ENCODE assay signal across 8 mouse cellular contexts in the genomic region with DNA sequence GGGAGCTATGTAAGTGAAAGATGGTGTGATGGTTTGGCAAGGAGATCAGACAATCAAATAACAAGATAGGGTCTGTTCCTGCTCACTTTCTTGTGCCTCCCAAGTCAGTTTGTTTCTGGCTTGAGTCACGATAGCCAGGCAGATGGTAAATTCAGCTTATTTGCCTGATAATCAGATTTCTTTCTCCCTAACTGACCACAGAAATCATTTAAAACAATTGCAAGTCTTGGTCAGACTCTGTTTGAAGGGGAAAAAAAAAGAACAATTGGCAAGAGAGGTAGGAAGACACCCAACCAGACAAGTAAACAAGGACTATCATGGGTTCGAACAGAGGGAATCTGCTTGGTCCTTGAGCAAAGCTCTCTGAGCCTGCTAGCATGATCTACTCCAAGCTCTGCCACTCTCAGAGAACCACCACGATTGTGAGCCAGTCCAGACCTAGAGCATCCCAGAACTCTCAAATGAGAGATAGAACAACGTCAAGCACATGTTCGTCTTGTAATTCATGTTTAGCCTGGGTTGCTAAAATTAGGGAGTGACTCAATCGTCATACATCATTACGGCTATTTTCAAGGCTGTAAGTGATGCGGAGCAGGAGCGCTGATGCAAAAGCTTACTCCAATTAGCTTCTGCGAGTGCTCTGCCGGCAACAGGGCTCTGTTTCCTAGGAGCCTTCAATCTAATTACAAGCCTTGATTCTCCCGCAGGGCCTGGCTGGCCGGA.
A peak's percentile ranks its signal among the peaks of the same experiment; 100 is the strongest.
DNase-seq lines count a peak whose midpoint lies in the region; ATAC-seq and TF ChIP-seq lines count a peak whose summit lies in the region.
"Had no signal": no experiment of that assay in that cellular context is flagged by ENCODE, and none has a peak within 500 bp of the region (broad histone marks: within the 10 kb centered on the region; RNA-seq: fewer than 3 reads in every experiment).

No protein-coding gene starts in this region.

- H3K4me2 ChIP-seq in hindbrain, embryonic 12.5 days (replicated peaks) = no peak overlapping the region
- peak overlapping the region; percentile 20; the same call in 1 of the 2 replicates for H3K4me2 ChIP-seq in neural tube, embryonic 13.5 days
- no peak overlapping the region for H3K4me2 ChIP-seq in stomach, postnatal 0 days (replicated peaks; ENCODE audit: low read depth)
- H3K4me2 ChIP-seq in kidney, embryonic 14.5 days (replicated peaks; ENCODE audit: low read depth, low read length) = no peak overlapping the region
- H3K4me2 ChIP-seq: stomach, embryonic 15.5 days had no signal

- H3K27ac ChIP-seq in hindbrain, embryonic 12.5 days = peak overlapping the region; percentile 55; the same call in 1 of the 2 replicates
- H3K27ac ChIP-seq in neural tube, embryonic 13.5 days (replicated peaks) = peak overlapping the region; percentile 65
- no peak overlapping the region for H3K27ac ChIP-seq in stomach, postnatal 0 days (replicated peaks)
- H3K27ac ChIP-seq in kidney, embryonic 14.5 days (ENCODE audit: low read depth, low read length) = no peak overlapping the region
- H3K27ac ChIP-seq: stomach, embryonic 15.5 days had no signal

- peak; percentile 81 for ATAC-seq in hindbrain, embryonic 12.5 days (ENCODE audit: low FRiP score)
- ATAC-seq in neural tube, embryonic 13.5 days (ENCODE audit: low read depth) = peak; percentile 74; the same call in 1 of the 2 replicates
- no peak for ATAC-seq in stomach, postnatal 0 days (ENCODE audit: low FRiP score, low TSS enrichment)
- no peak for ATAC-seq in kidney, embryonic 14.5 days (ENCODE audit: low FRiP score, low TSS enrichment)

- no peak overlapping the region for H3K4me3 ChIP-seq in hindbrain, embryonic 12.5 days
- H3K4me3 ChIP-seq in neural tube, embryonic 13.5 days = no peak overlapping the region
- H3K4me3 ChIP-seq in stomach, postnatal 0 days (ENCODE audit: low read depth, low read length) = no peak overlapping the region
- no peak overlapping the region for H3K4me3 ChIP-seq in kidney, embryonic 14.5 days (ENCODE audit: low read length)
- H3K4me3 ChIP-seq: stomach, embryonic 15.5 days had no signal

- TF ChIP-seq CTCF in stomach, postnatal 0 days (IDR thresholded peaks at IDR 0.05; ENCODE audit: low read depth) = no peak

- H3K9me3 ChIP-seq in hindbrain, embryonic 12.5 days (replicated peaks) = no peaks in the 10 kb centered on the region
- no peaks in the 10 kb centered on the region for H3K9me3 ChIP-seq in neural tube, embryonic 13.5 days
- no peaks in the 10 kb centered on the region for H3K9me3 ChIP-seq in stomach, postnatal 0 days (ENCODE audit: control insufficient read depth, low read length)
- no peaks in the 10 kb centered on the region for H3K9me3 ChIP-seq in kidney, embryonic 14.5 days (ENCODE audit: control insufficient read depth, low read length)
- H3K9me3 ChIP-seq: stomach, embryonic 15.5 days had no signal

- H3K9ac ChIP-seq in hindbrain, embryonic 12.5 days = no peak overlapping the region
- H3K9ac ChIP-seq in neural tube, embryonic 13.5 days = no peak overlapping the region
- no peak overlapping the region for H3K9ac ChIP-seq in stomach, postnatal 0 days (ENCODE audit: low read length)
- no peak overlapping the region for H3K9ac ChIP-seq in kidney, embryonic 14.5 days (ENCODE audit: low read depth, low read length)
- H3K9ac ChIP-seq: stomach, embryonic 15.5 days had no signal

- no peaks in the 10 kb centered on the region for H3K36me3 ChIP-seq in hindbrain, embryonic 12.5 days
- H3K36me3 ChIP-seq in neural tube, embryonic 13.5 days = no peaks in the 10 kb centered on the region
- no peaks in the 10 kb centered on the region for H3K36me3 ChIP-seq in stomach, postnatal 0 days (ENCODE audit: control insufficient read depth, insufficient read depth, low read length)
- H3K36me3 ChIP-seq in kidney, embryonic 14.5 days (ENCODE audit: control insufficient read depth, insufficient read depth, low read length) = no peaks in the 10 kb centered on the region
- H3K36me3 ChIP-seq: stomach, embryonic 15.5 days had no signal

- peak; percentile 74 for DNase-seq in brain, adult 2 months (ENCODE audit: low read depth, low spot score)
- peak; percentile 18 for DNase-seq in cerebellum, adult 9-11 months
- DNase-seq in stomach, postnatal 0 days (ENCODE audit: low spot score) = no peak
- DNase-seq in layer of hippocampus, adult 9-10 months (ENCODE audit: low spot score) = no peak

- no peaks in the 10 kb centered on the region for H3K27me3 ChIP-seq in hindbrain, embryonic 12.5 days
- no peaks in the 10 kb centered on the region for H3K27me3 ChIP-seq in neural tube, embryonic 13.5 days
- no peaks in the 10 kb centered on the region for H3K27me3 ChIP-seq in stomach, postnatal 0 days (ENCODE audit: control insufficient read depth, insufficient read depth, low read length)
- no peaks in the 10 kb centered on the region for H3K27me3 ChIP-seq in kidney, embryonic 14.5 days (ENCODE audit: control insufficient read depth, insufficient read depth, low read length)
- H3K27me3 ChIP-seq: stomach, embryonic 15.5 days had no signal

- TF ChIP-seq EP300 in stomach, postnatal 0 days (optimal IDR thresholded peaks at IDR 0.05) = no peak

- H3K4me1 ChIP-seq in hindbrain, embryonic 12.5 days = peaks cover 9% of the 10 kb centered on the region
- H3K4me1 ChIP-seq in neural tube, embryonic 13.5 days (replicated peaks) = peaks cover 29% of the 10 kb centered on the region
- H3K4me1 ChIP-seq in stomach, postnatal 0 days (replicated peaks; ENCODE audit: control insufficient read depth, insufficient read depth) = no peaks in the 10 kb centered on the region
- H3K4me1 ChIP-seq in kidney, embryonic 14.5 days (ENCODE audit: control insufficient read depth, insufficient read depth, low read length) = no peaks in the 10 kb centered on the region
- H3K4me1 ChIP-seq: stomach, embryonic 15.5 days had no signal

- WGBS in hindbrain, embryonic 12.5 days = 55% methylated on average over 13 of the region's 13 CpGs
- 52% methylated on average over 13 of the region's 13 CpGs for WGBS in neural tube, embryonic 13.5 days
- 81% methylated on average over 13 of the region's 13 CpGs for WGBS in stomach, postnatal 0 days
- 61% methylated on average over 13 of the region's 13 CpGs for WGBS in kidney, embryonic 14.5 days

Comparison
In these comparisons a context has a peak if more than half of its experiments do, and no peak if none do; other contexts are left out.
1. DNase-seq: peak in brain, adult 2 months (single experiment) and cerebellum, adult 9-11 months (single experiment); none in stomach, postnatal 0 days (single experiment) and layer of hippocampus, adult 9-10 months (single experiment).
2. ATAC-seq: peak in hindbrain, embryonic 12.5 days (single experiment) and neural tube, embryonic 13.5 days (single experiment); none in stomach, postnatal 0 days (single experiment) and kidney, embryonic 14.5 days (single experiment).
3. H3K27ac ChIP-seq: peak in hindbrain, embryonic 12.5 days (single experiment) and neural tube, embryonic 13.5 days (single experiment); none in stomach, postnatal 0 days (single experiment) and kidney, embryonic 14.5 days (single experiment).